Mouse (Mus musculus) liver, postnatal 0 days (tissue): ENCODE measurements around the gene Rgs17.

Experiments
- CTCF ChIP-seq: sonication (generic); IDR thresholded peaks from 2 replicates; pipeline ENCODE4 v1.5.1; 2016; ENCODE audit warnings: antibody characterized with exemption, low read depth
- EP300 ChIP-seq: IDR thresholded peaks from 2 replicates; pipeline ENCODE4 v1.6.1; 2016; ENCODE audit warnings: antibody characterized with exemption, low read depth, mild to moderate bottlenecking

DNA sequence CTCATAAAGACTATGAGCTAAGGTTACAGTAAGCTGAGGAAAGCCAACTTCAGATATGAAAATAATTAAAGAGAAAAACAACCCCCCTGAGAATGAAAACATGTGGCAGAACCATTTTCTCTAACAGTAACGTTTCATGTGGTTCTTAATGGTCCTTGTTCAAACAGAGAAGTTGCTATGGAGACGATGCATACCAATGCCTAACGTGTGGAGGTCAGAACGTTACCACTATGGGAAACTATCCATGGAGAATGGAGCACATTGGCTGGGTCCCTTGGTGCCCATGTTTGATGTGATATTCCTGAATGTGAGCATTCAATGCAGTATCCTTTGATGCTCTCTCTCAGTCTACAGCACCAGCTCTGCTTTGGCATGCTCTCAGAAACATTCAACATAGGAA, 51.1 kb downstream of the Rgs17 start:
- TF ChIP-seq CTCF: no peak
- no peak for TF ChIP-seq EP300
